Mouse (Mus musculus): Measurements from ENCODE around the gene Ctcf.
A peak's percentile ranks its signal among the peaks of the same experiment; 100 is the strongest.

The Ctcf gene

GRCm38 (mm10) chr8:105700966-105701824, 64.8 kb downstream of the Ctcf start, which contains the start of the genes Acd and Pard6a:
Gene Acd (minus strand): TSS chr8:105701102.
Gene Pard6a (plus strand): TSS chr8:105701148.
- DNase-seq (ENCODE audit: low read depth): peak; percentile 97

- no peak for DNase-seq (ENCODE audit: low read depth)
These were observed 65.6 kb downstream of the Ctcf start for GRCm38 (mm10) chr8:105702001-105702401.

- no peak for DNase-seq (ENCODE audit: low read depth)
These were observed 66.5 kb downstream of the Ctcf start for GRCm38 (mm10) chr8:105702731-105703415.

- no peak for DNase-seq (ENCODE audit: low read depth)
These were observed 67.9 kb downstream of the Ctcf start for GRCm38 (mm10) chr8:105704146-105704812.

- DNase-seq (ENCODE audit: low read depth): no peak
These were observed 68.6 kb downstream of the Ctcf start for GRCm38 (mm10) chr8:105704955-105705354.

- no peak for DNase-seq (ENCODE audit: low read depth)
These were observed 70.1 kb downstream of the Ctcf start for GRCm38 (mm10) chr8:105706426-105706825.

- peak; percentile 94 for DNase-seq (ENCODE audit: low read depth)
These were observed 71.4 kb downstream of the Ctcf start, which contains the start of the genes 4933405L10Rik and Enkd1 for GRCm38 (mm10) chr8:105707498-105708403. Gene 4933405L10Rik (plus strand): TSS chr8:105707655. Gene Enkd1 (minus strand): TSS chr8:105708210.

GRCm38 (mm10) chr8:105708675-105709074, 72.3 kb downstream of the Ctcf start:
- DNase-seq (ENCODE audit: low read depth): no peak

GRCm38 (mm10) chr8:105709317-105709716, 72.9 kb downstream of the Ctcf start:
- DNase-seq (ENCODE audit: low read depth): no peak

GRCm38 (mm10) chr8:105712286-105712685, 75.9 kb downstream of the Ctcf start:
- DNase-seq (ENCODE audit: low read depth): no peak

GRCm38 (mm10) chr8:105714139-105714538, 77.8 kb downstream of the Ctcf start:
- peak; percentile 96 for DNase-seq (ENCODE audit: low read depth)

- DNase-seq (ENCODE audit: low read depth): no peak
These were observed 78.7 kb downstream of the Ctcf start for GRCm38 (mm10) chr8:105715042-105715441.

- DNase-seq (ENCODE audit: low read depth): no peak
These were observed 80.1 kb downstream of the Ctcf start for GRCm38 (mm10) chr8:105716302-105716945.

- DNase-seq (ENCODE audit: low read depth): no peak
These were observed 83.3 kb downstream of the Ctcf start for GRCm38 (mm10) chr8:105719637-105720036.

GRCm38 (mm10) chr8:105722861-105723260, 86.5 kb downstream of the Ctcf start:
- DNase-seq (ENCODE audit: low read depth): no peak

- no peak for DNase-seq (ENCODE audit: low read depth)
These were observed 89.4 kb downstream of the Ctcf start for GRCm38 (mm10) chr8:105725726-105726125.

GRCm38 (mm10) chr8:105727397-105728124, 91.2 kb downstream of the Ctcf start:
- no peak for DNase-seq (ENCODE audit: low read depth)

GRCm38 (mm10) chr8:105732186-105732585, 95.8 kb downstream of the Ctcf start:
- no peak for DNase-seq (ENCODE audit: low read depth)
